Mouse (Mus musculus) forebrain, embryonic 13.5 days (tissue): ENCODE measurements around the gene Jup. TPM values are rescaled to one million over a fixed set of nuclear protein-coding genes. Genes with fewer than 3 reads are reported as not detected.

ENCODE experiments used
- ATAC-seq: fragments of 200-750 bp; cut with Nextera tagmentation; 2 replicates; pipeline ENCODE4 v1.8.0; 2017
- H3K27ac ChIP-seq: fragments of 300-500 bp; sonication (generic); 2 replicates; pipeline ENCODE4 v1.5.1; 2015; ENCODE audit warnings: inconsistent platforms, mild to moderate bottlenecking, moderate library complexity
- H3K27me3 ChIP-seq: fragments of 300-500 bp; sonication (generic); 2 replicates; pipeline ENCODE4 v1.6.1; 2015; ENCODE audit warnings: mild to moderate bottlenecking, inconsistent platforms
- H3K36me3 ChIP-seq: fragments of 300-500 bp; sonication (generic); 2 replicates; pipeline ENCODE4 v1.6.1; 2015; ENCODE audit warnings: mild to moderate bottlenecking, inconsistent platforms; ENCODE audit not compliant: poor library complexity, severe bottlenecking
- H3K4me1 ChIP-seq: fragments of 300-500 bp; sonication (generic); 2 replicates; pipeline ENCODE4 v1.6.1; 2015; ENCODE audit warnings: inconsistent platforms
- H3K4me2 ChIP-seq: fragments of 300-500 bp; sonication (generic); 2 replicates; pipeline ENCODE4 v1.6.1; 2015; ENCODE audit warnings: inconsistent platforms, mild to moderate bottlenecking, moderate library complexity
- H3K4me3 ChIP-seq: fragments of 300-500 bp; sonication (generic); 2 replicates; pipeline ENCODE4 v1.5.1; 2015; ENCODE audit warnings: mild to moderate bottlenecking, inconsistent platforms
- H3K9ac ChIP-seq: fragments of 300-500 bp; sonication (generic); 2 replicates; pipeline ENCODE4 v1.6.1; 2015; ENCODE audit warnings: mild to moderate bottlenecking, inconsistent platforms
- H3K9me3 ChIP-seq: fragments of 300-500 bp; sonication (generic); replicated peaks from 2 replicates; pipeline ENCODE4 v1.6.1; 2016; ENCODE audit warnings: inconsistent platforms
- WGBS: fragments of 180-500 bp; shearing (Covaris S2); methylation state at CpG from one replicate; pipeline ENCODE4 v1.1.7; 2015; 5-methylcytosine and 5-hydroxymethylcytosine counted together
- polyA plus RNA-seq: library from polyadenylated mRNA; unstranded; fragments of >200 nt; fragmentation: Nextera tagmentation; extraction: Ambion mirVana; gene quantifications from 2 replicates; pipeline ENCODE4 v1.2.1, GENCODE M21; 2015

Jup gene
- 37.1 and 42.8 TPM in 2 replicates for polyA plus RNA-seq

- Histone ChIP-seq H3K4me2 (peak within 1 kb of the TSS; percentile 66), H3K27ac (peak within 1 kb of the TSS; percentile 57), H3K9me3 (no peaks in the 10 kb centered on the region), H3K27me3 (peaks cover 36% of the 10 kb centered on the region), H3K4me3 (peak within 1 kb of the TSS; percentile 62), H3K9ac (peak within 1 kb of the TSS; percentile 73), H3K4me1 (peaks cover 22% of the 10 kb centered on the region), H3K36me3 (no peaks in the 10 kb centered on the region)
- WGBS, result 2% methylated on average over 37 of the region's 37 CpGs
- peak; percentile 98 for ATAC-seq
Observed at GRCm38 (mm10) chr11:100397600-100398389, at the start of gene Jup. Gene Jup, minus strand, starts transcription at chr11:100397763.

- H3K9me3 ChIP-seq, result no peaks in the 10 kb centered on the region
Observed at GRCm38 (mm10) chr11:100442625-100443024, 45.1 kb upstream of the Jup start.

GRCm38 (mm10) chr11:100441797-100442196, 44.2 kb upstream of the Jup start, which contains the start of the genes Nt5c3b and Klhl10:
Gene Nt5c3b, minus strand, starts transcription at chr11:100441808.
Gene Klhl10, plus strand, starts transcription at chr11:100441917.
- WGBS, result 86% methylated on average over 8 of the region's 8 CpGs
- no peak within 1 kb of the TSS; the same call in 1 of the 2 replicates for H3K27ac ChIP-seq
- H3K4me2 ChIP-seq, result peak within 1 kb of the TSS; percentile 80
- peaks cover 15% of the 10 kb centered on the region for H3K36me3 ChIP-seq
- peak within 1 kb of the TSS; percentile 92 for H3K9ac ChIP-seq
- H3K4me1 ChIP-seq, result peaks cover 18% of the 10 kb centered on the region
- peak within 1 kb of the TSS; percentile 79 for H3K4me3 ChIP-seq
- no peaks in the 10 kb centered on the region for H3K27me3 ChIP-seq
- no peaks in the 10 kb centered on the region for H3K9me3 ChIP-seq
- ATAC-seq, result no peak

More at GRCm38 (mm10) chr11:100442625-100443024, 45.1 kb upstream of the Jup start:
- no peak overlapping the region for H3K4me3 ChIP-seq
- 78% methylated on average over 6 of the region's 6 CpGs for WGBS
- H3K4me1 ChIP-seq, result peaks cover 18% of the 10 kb centered on the region
- no peak for ATAC-seq
- H3K4me2 ChIP-seq, result no peak overlapping the region
- H3K36me3 ChIP-seq, result peaks cover 6% of the 10 kb centered on the region; the same call in 1 of the 2 replicates
- H3K27ac ChIP-seq, result no peak overlapping the region
- no peaks in the 10 kb centered on the region for H3K27me3 ChIP-seq
- no peak overlapping the region for H3K9ac ChIP-seq

GRCm38 (mm10) chr11:100440691-100441522, 43.3 kb upstream of the Jup start:
- peak overlapping the region; percentile 92 for H3K9ac ChIP-seq
- WGBS, result 1% methylated on average over 51 of the region's 52 CpGs
- peak overlapping the region; percentile 79 for H3K4me3 ChIP-seq
- ATAC-seq, result peak; percentile 98
- no peak overlapping the region; the same call in 1 of the 2 replicates for H3K27ac ChIP-seq
- peaks cover 18% of the 10 kb centered on the region for H3K4me1 ChIP-seq
- no peaks in the 10 kb centered on the region for H3K9me3 ChIP-seq
- peak overlapping the region; percentile 80 for H3K4me2 ChIP-seq
- peaks cover 24% of the 10 kb centered on the region for H3K36me3 ChIP-seq
- H3K27me3 ChIP-seq, result no peaks in the 10 kb centered on the region

- no peak overlapping the region for H3K4me3 ChIP-seq
- no peak overlapping the region for H3K9ac ChIP-seq
- 83% methylated on average over 1 of the region's 1 CpGs for WGBS
- H3K36me3 ChIP-seq, result peaks cover 51% of the 10 kb centered on the region
- H3K9me3 ChIP-seq, result no peaks in the 10 kb centered on the region
- peaks cover 18% of the 10 kb centered on the region for H3K4me1 ChIP-seq
- H3K27me3 ChIP-seq, result no peaks in the 10 kb centered on the region
- no peak overlapping the region for H3K4me2 ChIP-seq
- no peak for ATAC-seq
- no peak overlapping the region for H3K27ac ChIP-seq
Observed at GRCm38 (mm10) chr11:100437901-100438300, 40.3 kb upstream of the Jup start.

GRCm38 (mm10) chr11:100435678-100436246, 38.2 kb upstream of the Jup start:
- H3K4me3 ChIP-seq, result no peak overlapping the region
- H3K9me3 ChIP-seq, result no peaks in the 10 kb centered on the region
- 67% methylated on average over 9 of the region's 9 CpGs for WGBS
- no peaks in the 10 kb centered on the region for H3K27me3 ChIP-seq
- H3K9ac ChIP-seq, result no peak overlapping the region
- no peak overlapping the region for H3K27ac ChIP-seq
- H3K4me2 ChIP-seq, result no peak overlapping the region
- peaks cover 11% of the 10 kb centered on the region for H3K4me1 ChIP-seq
- no peak for ATAC-seq
- peaks cover 66% of the 10 kb centered on the region for H3K36me3 ChIP-seq

- Histone ChIP-seq H3K4me2 (no peak overlapping the region), H3K27ac (no peak overlapping the region), H3K9me3 (no peaks in the 10 kb centered on the region), H3K4me3 (no peak overlapping the region), H3K36me3 (peaks cover 71% of the 10 kb centered on the region), H3K9ac (no peak overlapping the region), H3K4me1 (peaks cover 7% of the 10 kb centered on the region; the same call in 1 of the 2 replicates), H3K27me3 (no peaks in the 10 kb centered on the region)
- ATAC-seq, result no peak
- 99% methylated on average over 5 of the region's 5 CpGs for WGBS
Observed at GRCm38 (mm10) chr11:100432002-100432401, 34.4 kb upstream of the Jup start.

- H3K9ac ChIP-seq, result no peak overlapping the region
- ATAC-seq, result no peak
- H3K9me3 ChIP-seq, result no peaks in the 10 kb centered on the region
- WGBS, result 88% methylated on average over 7 of the region's 7 CpGs
- H3K27me3 ChIP-seq, result no peaks in the 10 kb centered on the region
- H3K4me3 ChIP-seq, result no peak overlapping the region
- H3K4me2 ChIP-seq, result no peak overlapping the region
- no peak overlapping the region for H3K27ac ChIP-seq
- peaks cover 52% of the 10 kb centered on the region for H3K36me3 ChIP-seq
- H3K4me1 ChIP-seq, result peaks cover 11% of the 10 kb centered on the region
Observed at GRCm38 (mm10) chr11:100430052-100430451, 32.5 kb upstream of the Jup start.

GRCm38 (mm10) chr11:100428612-100429199, 31.1 kb upstream of the Jup start:
- Histone ChIP-seq H3K36me3 (peaks cover 41% of the 10 kb centered on the region), H3K4me1 (peaks cover 11% of the 10 kb centered on the region), H3K9ac (no peak overlapping the region), H3K4me2 (no peak overlapping the region), H3K27ac (peak overlapping the region; percentile 67), H3K9me3 (no peaks in the 10 kb centered on the region), H3K27me3 (no peaks in the 10 kb centered on the region), H3K4me3 (no peak overlapping the region)
- ATAC-seq, result no peak
- 60% methylated on average over 9 of the region's 9 CpGs for WGBS

GRCm38 (mm10) chr11:100426820-100427219, 29.3 kb upstream of the Jup start:
- Histone ChIP-seq H3K27me3 (no peaks in the 10 kb centered on the region), H3K4me1 (peaks cover 11% of the 10 kb centered on the region), H3K36me3 (peaks cover 25% of the 10 kb centered on the region), H3K9me3 (no peaks in the 10 kb centered on the region), H3K27ac (no peak overlapping the region), H3K9ac (no peak overlapping the region), H3K4me3 (no peak overlapping the region), H3K4me2 (no peak overlapping the region)
- WGBS, result 93% methylated on average over 3 of the region's 3 CpGs
- ATAC-seq, result no peak

GRCm38 (mm10) chr11:100425851-100426250, 28.3 kb upstream of the Jup start:
- H3K36me3 ChIP-seq, result peaks cover 19% of the 10 kb centered on the region
- H3K27me3 ChIP-seq, result no peaks in the 10 kb centered on the region
- no peak for ATAC-seq
- no peak overlapping the region for H3K4me2 ChIP-seq
- no peak overlapping the region for H3K27ac ChIP-seq
- H3K9me3 ChIP-seq, result no peaks in the 10 kb centered on the region
- peaks cover 11% of the 10 kb centered on the region for H3K4me1 ChIP-seq
- no peak overlapping the region for H3K4me3 ChIP-seq
- 0 out of 2 replicates have a peak overlapping the region, but pooled peaks have one; percentile 1 for H3K9ac ChIP-seq
- 39% methylated on average over 7 of the region's 7 CpGs for WGBS
